ENCODE assay signal across 9 mouse cellular contexts in the genomic region with DNA sequence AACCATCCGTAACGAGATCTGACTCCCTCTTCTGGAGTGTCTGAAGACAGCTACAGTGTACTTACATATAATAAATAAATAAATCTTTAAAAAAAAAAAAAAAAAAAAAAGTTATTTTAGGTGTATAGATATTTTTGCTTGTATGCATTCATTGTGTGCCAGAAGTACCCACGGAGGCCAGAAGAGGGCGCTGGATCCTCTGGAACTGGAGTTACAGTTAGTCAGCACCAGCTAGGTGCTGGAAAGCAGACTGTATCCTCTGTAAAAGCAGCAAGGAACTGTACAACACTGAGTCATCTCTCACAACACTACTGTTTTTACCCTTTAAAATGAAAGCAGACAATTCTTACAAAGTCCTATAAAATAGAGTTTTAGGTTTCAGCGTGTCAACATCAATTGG. TPM values are rescaled to one million over a fixed set of nuclear protein-coding genes. Genes with fewer than 3 reads are reported as not detected.
DNase-seq lines count a peak whose midpoint lies in the region; ATAC-seq lines count a peak whose summit lies in the region.
"Had no signal": no experiment of that assay in that cellular context is flagged by ENCODE, and none has a peak within 500 bp of the region (broad histone marks: within the 10 kb centered on the region; RNA-seq: fewer than 3 reads in every experiment).

No protein-coding gene starts in this region.

- no peak overlapping the region for H3K4me2 ChIP-seq in midbrain, embryonic 11.5 days
- H3K4me2 ChIP-seq in midbrain, embryonic 15.5 days: no peak overlapping the region
- no peak overlapping the region for H3K4me2 ChIP-seq in limb, embryonic 11.5 days (ENCODE audit: low read depth, severe bottlenecking)

- H3K36me3 ChIP-seq in midbrain, embryonic 11.5 days (ENCODE audit: control insufficient read depth, insufficient read depth, low read length): no peaks in the 10 kb centered on the region
- 0 out of 2 replicates have a peak, but pooled peaks cover 1% of the 10 kb centered on the region for H3K36me3 ChIP-seq in midbrain, embryonic 15.5 days (replicated peaks)
- H3K36me3 ChIP-seq in limb, embryonic 11.5 days (ENCODE audit: control insufficient read depth, insufficient read depth, low read length): no peaks in the 10 kb centered on the region

- no peak overlapping the region for H3K27ac ChIP-seq in midbrain, embryonic 11.5 days (ENCODE audit: low read depth, low read length)
- no peak overlapping the region for H3K27ac ChIP-seq in midbrain, embryonic 15.5 days
- no peak overlapping the region for H3K27ac ChIP-seq in limb, embryonic 11.5 days (replicated peaks; ENCODE audit: low read depth, low read length)

- DNase-seq in midbrain, embryonic 11.5 days (ENCODE audit: low spot score, missing footprints): peak; percentile 90
- DNase-seq in adrenal gland, adult (ENCODE audit: inconsistent age in 2 of 2, low spot score in 1 of 2): peak; percentile 69 to 87
- DNase-seq in embryo, embryonic 10 days (ENCODE audit: low spot score): peak; percentile 67
- peak; percentile 59 to 73 for DNase-seq in heart, postnatal 14 days
- DNase-seq in limb, embryonic 11.5 days (ENCODE audit: low spot score): peak; percentile 80
- DNase-seq in ovary, postnatal 14 days (ENCODE audit: low spot score): peak; percentile 47
- DNase-seq in thymus, postnatal 4 days: peak; percentile 93

- H3K27me3 ChIP-seq in midbrain, embryonic 11.5 days (ENCODE audit: control insufficient read depth, insufficient read depth, low read length): no peaks in the 10 kb centered on the region
- no peaks in the 10 kb centered on the region for H3K27me3 ChIP-seq in midbrain, embryonic 15.5 days (replicated peaks)
- peaks cover 6% of the 10 kb centered on the region; the same call in 1 of the 2 replicates for H3K27me3 ChIP-seq in limb, embryonic 11.5 days (ENCODE audit: control insufficient read depth, insufficient read depth, low read length)

- H3K9ac ChIP-seq in midbrain, embryonic 11.5 days (ENCODE audit: low read length): no peak overlapping the region
- no peak overlapping the region for H3K9ac ChIP-seq in midbrain, embryonic 15.5 days
- H3K9ac ChIP-seq in limb, embryonic 11.5 days (ENCODE audit: low read length): no peak overlapping the region

- H3K4me1 ChIP-seq in midbrain, embryonic 11.5 days (ENCODE audit: control insufficient read depth, insufficient read depth, low read length): 0 out of 2 replicates have a peak, but pooled peaks cover 4% of the 10 kb centered on the region
- peaks cover 31% of the 10 kb centered on the region for H3K4me1 ChIP-seq in midbrain, embryonic 15.5 days
- peaks cover 3% of the 10 kb centered on the region; the same call in 1 of the 2 replicates for H3K4me1 ChIP-seq in limb, embryonic 11.5 days (ENCODE audit: control insufficient read depth, insufficient read depth, low read length)

- intact Hi-C loops in heart, postnatal 14 days (cut with DNase I): loop anchor here (5.0 kb wide), 1 partner anchor 152 kb away; no protein-coding TSS in a partner anchor

- ATAC-seq in midbrain, embryonic 11.5 days (ENCODE audit: low FRiP score): no peak
- no peak for ATAC-seq in midbrain, embryonic 15.5 days (replicated peaks)
- no peak for ATAC-seq in limb, embryonic 11.5 days (ENCODE audit: insufficient number of reproducible peaks, low FRiP score, low TSS enrichment, low read depth)

- 47% methylated on average over 3 of the region's 5 CpGs for WGBS in midbrain, embryonic 11.5 days
- 50% methylated on average over 3 of the region's 5 CpGs for WGBS in midbrain, embryonic 15.5 days
- 41% methylated on average over 3 of the region's 5 CpGs for WGBS in limb, embryonic 11.5 days

- H3K9me3 ChIP-seq in midbrain, embryonic 11.5 days (ENCODE audit: control insufficient read depth, low read length): no peaks in the 10 kb centered on the region
- H3K9me3 ChIP-seq in midbrain, embryonic 15.5 days: no peaks in the 10 kb centered on the region
- H3K9me3 ChIP-seq in limb, embryonic 11.5 days (ENCODE audit: control insufficient read depth, low read length): no peaks in the 10 kb centered on the region

- H3K4me3 ChIP-seq in midbrain, embryonic 11.5 days (ENCODE audit: low read depth, low read length): no peak overlapping the region
- H3K4me3 ChIP-seq in midbrain, embryonic 15.5 days: no peak overlapping the region
- H3K4me3 ChIP-seq in limb, embryonic 11.5 days (ENCODE audit: low read depth, low read length): no peak overlapping the region

RNA-seq across cellular contexts. Expression of a gene that starts 4.5 kb away (rescaled TPM):
- 128 and 131 TPM in 2 replicates for polyA plus RNA-seq in midbrain, embryonic 11.5 days (2014; fragmentation: Nextera tagmentation; extraction: Ambion mirVana)
- 269 TPM in 2 replicates for polyA plus RNA-seq in midbrain, embryonic 15.5 days (2015; fragmentation: Nextera tagmentation; extraction: Ambion mirVana)
- 100 to 1,000 TPM; 117 to 139 TPM for total RNA-seq in heart, postnatal 14 days (2021)
- polyA plus RNA-seq in limb, embryonic 11.5 days (2014; fragmentation: Nextera tagmentation; extraction: Ambion mirVana): 35.9 and 36.8 TPM in 2 replicates

RNA-seq across cellular contexts. Expression of a gene that starts 34.8 kb away (rescaled TPM):
- 0.23 and 0.30 TPM in 2 replicates for polyA plus RNA-seq in midbrain, embryonic 11.5 days (2014; fragmentation: Nextera tagmentation; extraction: Ambion mirVana)
- 0.31 and 0.36 TPM in 2 replicates for polyA plus RNA-seq in midbrain, embryonic 15.5 days (2015; fragmentation: Nextera tagmentation; extraction: Ambion mirVana)
- total RNA-seq in heart, postnatal 14 days (2021): under 1 TPM; 0.17 to 0.49 TPM
- 0.45 and 0.67 TPM in 2 replicates for polyA plus RNA-seq in limb, embryonic 11.5 days (2014; fragmentation: Nextera tagmentation; extraction: Ambion mirVana)
- total RNA-seq: layer of hippocampus, adult 8-10 months had no signal

RNA-seq across cellular contexts. Expression of a gene that starts 38.3 kb away (rescaled TPM):
- polyA plus RNA-seq in midbrain, embryonic 11.5 days (2014; fragmentation: Nextera tagmentation; extraction: Ambion mirVana): 43.6 and 50.7 TPM in 2 replicates
- polyA plus RNA-seq in midbrain, embryonic 15.5 days (2015; fragmentation: Nextera tagmentation; extraction: Ambion mirVana): 62.8 and 65.8 TPM in 2 replicates
- 10 to 100 TPM; 20.0 to 24.1 TPM for total RNA-seq in heart, postnatal 14 days (2021)
- 50.7 and 50.8 TPM in 2 replicates for polyA plus RNA-seq in limb, embryonic 11.5 days (2014; fragmentation: Nextera tagmentation; extraction: Ambion mirVana)
